Mouse (Mus musculus) limb, embryonic 14.5 days (tissue): ENCODE data around the gene Olfr1145. TPM values are rescaled to one million over a fixed set of nuclear protein-coding genes. Genes with fewer than 3 reads are reported as not detected.

ENCODE experiments used
- ATAC-seq: fragments of 200-750 bp; cut with Nextera tagmentation; 2 replicates; pipeline ENCODE4 v1.8.0; 2017; ENCODE audit warnings: low read depth, moderate number of reproducible peaks, moderate TSS enrichment; ENCODE audit not compliant: low FRiP score
- DNase-seq: peaks from one replicate; pipeline ENCODE4 v3.0.0-alpha.2; 2015; ENCODE audit warnings: low spot score
- H3K27ac ChIP-seq: fragments of 300-500 bp; sonication (generic); replicated peaks from 2 replicates; pipeline ENCODE4 v1.5.1; 2014; ENCODE audit warnings: low read depth, mild to moderate bottlenecking, low read length, moderate library complexity, mixed read lengths
- H3K27me3 ChIP-seq: fragments of 300-500 bp; sonication (generic); 2 replicates; pipeline ENCODE4 v1.6.1; 2014; ENCODE audit warnings: low read length, mixed read lengths; ENCODE audit not compliant: control insufficient read depth, insufficient read depth
- H3K36me3 ChIP-seq: fragments of 300-500 bp; sonication (generic); 2 replicates; pipeline ENCODE4 v1.6.1; 2014; ENCODE audit warnings: mild to moderate bottlenecking, low read length, moderate library complexity, mixed read lengths; ENCODE audit not compliant: control insufficient read depth, insufficient read depth
- H3K4me1 ChIP-seq: fragments of 300-500 bp; sonication (generic); 2 replicates; pipeline ENCODE4 v1.6.1; 2014; ENCODE audit warnings: antibody characterized with exemption, low read length, mixed read lengths; ENCODE audit not compliant: control insufficient read depth, insufficient read depth
- H3K4me2 ChIP-seq: fragments of 300-500 bp; sonication (generic); replicated peaks from 2 replicates; pipeline ENCODE4 v1.6.1; 2014; ENCODE audit warnings: low read depth, mild to moderate bottlenecking, low read length, moderate library complexity; ENCODE audit not compliant: severe bottlenecking
- H3K4me3 ChIP-seq: fragments of 300-500 bp; sonication (generic); replicated peaks from 2 replicates; pipeline ENCODE4 v1.5.1; 2014; ENCODE audit warnings: low read length
- H3K9ac ChIP-seq: fragments of 300-500 bp; sonication (generic); 2 replicates; pipeline ENCODE4 v1.6.1; 2014; ENCODE audit warnings: mild to moderate bottlenecking, low read depth, low read length, moderate library complexity; ENCODE audit not compliant: severe bottlenecking
- H3K9me3 ChIP-seq: fragments of 300-500 bp; sonication (generic); 2 replicates; pipeline ENCODE4 v1.6.1; 2016; ENCODE audit warnings: low read length; ENCODE audit not compliant: control insufficient read depth
- POLR2A ChIP-seq: fragments of 200-500 bp; IDR thresholded peaks from 2 replicates; pipeline ENCODE4 v1.8.0; 2012; ENCODE audit warnings: inconsistent platforms, mild to moderate bottlenecking, moderate library complexity, borderline replicate concordance; ENCODE audit not compliant: insufficient read depth, insufficient read length; ENCODE audit errors: extremely low read depth
- WGBS: fragments of 180-500 bp; shearing (Covaris S2); extraction: QIAGEN DNeasy Blood & Tissue Kit; methylation state at CpG from one replicate; pipeline ENCODE4 v1.1.7; 2014; 5-methylcytosine and 5-hydroxymethylcytosine counted together
- polyA plus RNA-seq, 2 experiments: library from polyadenylated mRNA; depleted of rRNA in 1 of 2; stranded (reverse) in 1 of 2; unstranded in 1 of 2; fragments of >200 nt; fragmentation: Nextera tagmentation in 1 of 2; extraction: Ambion mirVana in 1 of 2; gene quantifications; 2 replicates each; pipeline versions ENCODE4 v1.2.1 to v1.2.3; 2012 to 2014

The Olfr1145 gene
- polyA plus RNA-seq, 2 experiments: not detected

DNA sequence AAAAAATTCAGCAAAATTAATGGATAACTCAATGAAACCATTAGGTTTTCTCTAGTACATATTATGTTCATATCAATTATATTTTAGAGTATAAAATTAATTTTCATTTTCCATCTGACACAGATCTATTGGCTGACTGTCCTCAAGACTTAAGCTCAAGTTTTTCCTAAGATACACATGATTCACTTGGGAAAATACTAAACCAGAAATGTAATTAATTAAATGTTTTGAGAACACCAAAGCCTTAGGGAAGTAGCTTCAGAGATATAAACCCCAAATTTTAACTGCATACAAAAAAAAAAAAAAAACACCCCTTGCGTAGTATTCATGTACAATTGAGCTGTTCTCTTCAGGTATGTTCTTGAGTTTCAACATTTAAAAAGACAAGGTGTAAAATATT is 45.9 kb downstream of the Olfr1145 start, which contains the start of gene Olfr1151:
Gene Olfr1151 (plus strand): TSS at position 301 of the 400 bp plus-strand sequence.
- WGBS: 90% methylated on average over 1 of the region's 1 CpGs
- no peak for TF ChIP-seq POLR2A
- ATAC-seq: no peak

More for the DNA sequence above, 45.9 kb downstream of the Olfr1145 start, which contains the start of gene Olfr1151:
- no peak within 1 kb of the TSS for H3K27ac ChIP-seq
- H3K4me2 ChIP-seq: no peak within 1 kb of the TSS
- H3K9me3 ChIP-seq: no peaks in the 10 kb centered on the region
- DNase-seq: no peak
- no peak within 1 kb of the TSS for H3K9ac ChIP-seq
- no peaks in the 10 kb centered on the region for H3K36me3 ChIP-seq
- no peaks in the 10 kb centered on the region for H3K27me3 ChIP-seq
- H3K4me3 ChIP-seq: no peak within 1 kb of the TSS
- H3K4me1 ChIP-seq: no peaks in the 10 kb centered on the region

Other genes starting within 250 kb of the Olfr1145 start
- not detected in 2 replicates for gene Olfr1129, start 235.9 kb upstream of the Olfr1145 start, polyA plus RNA-seq (2012; rRNA removed)
- gene Olfr1129, start 235.9 kb upstream of the Olfr1145 start, polyA plus RNA-seq (2014; fragmentation: Nextera tagmentation; extraction: Ambion mirVana): not detected in 2 replicates
- not detected in 2 replicates for gene Olfr1130, start 203.6 kb upstream of the Olfr1145 start, polyA plus RNA-seq (2012; rRNA removed)
- gene Olfr1130, start 203.6 kb upstream of the Olfr1145 start, polyA plus RNA-seq (2014; fragmentation: Nextera tagmentation; extraction: Ambion mirVana): not detected in 2 replicates
- gene Olfr1131, start 182.7 kb upstream of the Olfr1145 start, polyA plus RNA-seq (2012; rRNA removed): not detected in 2 replicates
- gene Olfr1131, start 182.7 kb upstream of the Olfr1145 start, polyA plus RNA-seq (2014; fragmentation: Nextera tagmentation; extraction: Ambion mirVana): not detected in 2 replicates
- not detected in 2 replicates for gene Olfr1132, start 172.3 kb upstream of the Olfr1145 start, polyA plus RNA-seq (2012; rRNA removed)
- not detected in 2 replicates for gene Olfr1132, start 172.3 kb upstream of the Olfr1145 start, polyA plus RNA-seq (2014; fragmentation: Nextera tagmentation; extraction: Ambion mirVana)
- not detected in 2 replicates for gene Olfr1133, start 162.4 kb upstream of the Olfr1145 start, polyA plus RNA-seq (2012; rRNA removed)
- not detected in 2 replicates for gene Olfr1133, start 162.4 kb upstream of the Olfr1145 start, polyA plus RNA-seq (2014; fragmentation: Nextera tagmentation; extraction: Ambion mirVana)
- gene Olfr1134, start 151.4 kb upstream of the Olfr1145 start, polyA plus RNA-seq (2012; rRNA removed): not detected in 2 replicates
- gene Olfr1134, start 151.4 kb upstream of the Olfr1145 start, polyA plus RNA-seq (2014; fragmentation: Nextera tagmentation; extraction: Ambion mirVana): not detected in 2 replicates
- not detected in 2 replicates for gene Olfr1135, start 136.2 kb upstream of the Olfr1145 start, polyA plus RNA-seq (2012; rRNA removed)
- gene Olfr1135, start 136.2 kb upstream of the Olfr1145 start, polyA plus RNA-seq (2014; fragmentation: Nextera tagmentation; extraction: Ambion mirVana): not detected in 2 replicates
- gene Olfr1136, start 115.9 kb upstream of the Olfr1145 start, polyA plus RNA-seq (2012; rRNA removed): not detected in 2 replicates
- gene Olfr1136, start 115.9 kb upstream of the Olfr1145 start, polyA plus RNA-seq (2014; fragmentation: Nextera tagmentation; extraction: Ambion mirVana): not detected in 2 replicates
- gene Olfr1137, start 96.6 kb upstream of the Olfr1145 start, polyA plus RNA-seq (2012; rRNA removed): not detected in 2 replicates
- gene Olfr1137, start 96.6 kb upstream of the Olfr1145 start, polyA plus RNA-seq (2014; fragmentation: Nextera tagmentation; extraction: Ambion mirVana): not detected in 2 replicates
- gene Olfr1138, start 69.8 kb upstream of the Olfr1145 start, polyA plus RNA-seq (2012; rRNA removed): not detected in 2 replicates
- gene Olfr1138, start 69.8 kb upstream of the Olfr1145 start, polyA plus RNA-seq (2014; fragmentation: Nextera tagmentation; extraction: Ambion mirVana): not detected in 2 replicates
- not detected in 2 replicates for gene Olfr1140, start 66.1 kb upstream of the Olfr1145 start, polyA plus RNA-seq (2012; rRNA removed)
- gene Olfr1140, start 66.1 kb upstream of the Olfr1145 start, polyA plus RNA-seq (2014; fragmentation: Nextera tagmentation; extraction: Ambion mirVana): not detected in 2 replicates
- not detected in 2 replicates for gene Olfr1141, start 55.8 kb upstream of the Olfr1145 start, polyA plus RNA-seq (2012; rRNA removed)
- not detected in 2 replicates for gene Olfr1141, start 55.8 kb upstream of the Olfr1145 start, polyA plus RNA-seq (2014; fragmentation: Nextera tagmentation; extraction: Ambion mirVana)
- not detected in 2 replicates for gene Olfr152, start 30.3 kb upstream of the Olfr1145 start, polyA plus RNA-seq (2012; rRNA removed)
- not detected in 2 replicates for gene Olfr152, start 30.3 kb upstream of the Olfr1145 start, polyA plus RNA-seq (2014; fragmentation: Nextera tagmentation; extraction: Ambion mirVana)
- not detected in 2 replicates for gene Olfr1143, start 9.2 kb upstream of the Olfr1145 start, polyA plus RNA-seq (2012; rRNA removed)
- gene Olfr1143, start 9.2 kb upstream of the Olfr1145 start, polyA plus RNA-seq (2014; fragmentation: Nextera tagmentation; extraction: Ambion mirVana): not detected in 2 replicates
- gene Olfr1148, start 20.7 kb downstream of the Olfr1145 start, polyA plus RNA-seq (2012; rRNA removed): not detected in 2 replicates
- gene Olfr1148, start 20.7 kb downstream of the Olfr1145 start, polyA plus RNA-seq (2014; fragmentation: Nextera tagmentation; extraction: Ambion mirVana): not detected in 2 replicates
- gene Olfr1150-ps1, start 34.2 kb downstream of the Olfr1145 start, polyA plus RNA-seq (2012; rRNA removed): not detected in 2 replicates
- not detected in 2 replicates for gene Olfr1150-ps1, start 34.2 kb downstream of the Olfr1145 start, polyA plus RNA-seq (2014; fragmentation: Nextera tagmentation; extraction: Ambion mirVana)
- not detected in 2 replicates for gene Olfr1151, start 46.0 kb downstream of the Olfr1145 start, polyA plus RNA-seq (2012; rRNA removed)
- gene Olfr1151, start 46.0 kb downstream of the Olfr1145 start, polyA plus RNA-seq (2014; fragmentation: Nextera tagmentation; extraction: Ambion mirVana): not detected in 2 replicates
- gene Olfr1152, start 56.7 kb downstream of the Olfr1145 start, polyA plus RNA-seq (2012; rRNA removed): not detected in 2 replicates
- not detected in 2 replicates for gene Olfr1152, start 56.7 kb downstream of the Olfr1145 start, polyA plus RNA-seq (2014; fragmentation: Nextera tagmentation; extraction: Ambion mirVana)
- gene Olfr1153, start 85.1 kb downstream of the Olfr1145 start, polyA plus RNA-seq (2012; rRNA removed): not detected in 2 replicates
- not detected in 2 replicates for gene Olfr1153, start 85.1 kb downstream of the Olfr1145 start, polyA plus RNA-seq (2014; fragmentation: Nextera tagmentation; extraction: Ambion mirVana)
- gene Olfr1154, start 95.3 kb downstream of the Olfr1145 start, polyA plus RNA-seq (2012; rRNA removed): not detected in 2 replicates
- gene Olfr1154, start 95.3 kb downstream of the Olfr1145 start, polyA plus RNA-seq (2014; fragmentation: Nextera tagmentation; extraction: Ambion mirVana): not detected in 2 replicates
- gene Olfr1155, start 135.3 kb downstream of the Olfr1145 start, polyA plus RNA-seq (2012; rRNA removed): not detected in 2 replicates
- not detected in 2 replicates for gene Olfr1155, start 135.3 kb downstream of the Olfr1145 start, polyA plus RNA-seq (2014; fragmentation: Nextera tagmentation; extraction: Ambion mirVana)
- not detected in 2 replicates for gene Olfr1156, start 143.3 kb downstream of the Olfr1145 start, polyA plus RNA-seq (2012; rRNA removed)
- not detected in 2 replicates for gene Olfr1156, start 143.3 kb downstream of the Olfr1145 start, polyA plus RNA-seq (2014; fragmentation: Nextera tagmentation; extraction: Ambion mirVana)
- not detected in 2 replicates for gene Olfr1157, start 158.5 kb downstream of the Olfr1145 start, polyA plus RNA-seq (2012; rRNA removed)
- not detected in 2 replicates for gene Olfr1157, start 158.5 kb downstream of the Olfr1145 start, polyA plus RNA-seq (2014; fragmentation: Nextera tagmentation; extraction: Ambion mirVana)
- gene Olfr74, start 164.8 kb downstream of the Olfr1145 start, polyA plus RNA-seq (2012; rRNA removed): not detected in 2 replicates
- not detected in 2 replicates for gene Olfr74, start 164.8 kb downstream of the Olfr1145 start, polyA plus RNA-seq (2014; fragmentation: Nextera tagmentation; extraction: Ambion mirVana)
- not detected in 2 replicates for gene Olfr1158, start 180.3 kb downstream of the Olfr1145 start, polyA plus RNA-seq (2012; rRNA removed)
- not detected in 2 replicates for gene Olfr1158, start 180.3 kb downstream of the Olfr1145 start, polyA plus RNA-seq (2014; fragmentation: Nextera tagmentation; extraction: Ambion mirVana)
- gene Olfr1160, start 198.4 kb downstream of the Olfr1145 start, polyA plus RNA-seq (2012; rRNA removed): not detected in 2 replicates
- gene Olfr1160, start 198.4 kb downstream of the Olfr1145 start, polyA plus RNA-seq (2014; fragmentation: Nextera tagmentation; extraction: Ambion mirVana): not detected in 2 replicates
- not detected in 2 replicates for gene Olfr1161, start 213.0 kb downstream of the Olfr1145 start, polyA plus RNA-seq (2012; rRNA removed)
- gene Olfr1161, start 213.0 kb downstream of the Olfr1145 start, polyA plus RNA-seq (2014; fragmentation: Nextera tagmentation; extraction: Ambion mirVana): not detected in 2 replicates
- gene Olfr73, start 227.9 kb downstream of the Olfr1145 start, polyA plus RNA-seq (2012; rRNA removed): not detected in 2 replicates
- gene Olfr73, start 227.9 kb downstream of the Olfr1145 start, polyA plus RNA-seq (2014; fragmentation: Nextera tagmentation; extraction: Ambion mirVana): not detected in 2 replicates
- gene Olfr1162, start 241.3 kb downstream of the Olfr1145 start, polyA plus RNA-seq (2012; rRNA removed): not detected in 2 replicates
- gene Olfr1162, start 241.3 kb downstream of the Olfr1145 start, polyA plus RNA-seq (2014; fragmentation: Nextera tagmentation; extraction: Ambion mirVana): not detected in 2 replicates